Mouse (Mus musculus): ENCODE results near the gene Nit1. TPM values are rescaled to one million over a fixed set of nuclear protein-coding genes. Genes with fewer than 3 reads are reported as not detected.
A peak's percentile ranks its signal among the peaks of the same experiment; 100 is the strongest.

The Nit1 gene
- polyA plus RNA-seq (2015; fragmentation: Nextera tagmentation; extraction: Ambion mirVana): 38.3 and 42.6 TPM in 2 replicates

DNA sequence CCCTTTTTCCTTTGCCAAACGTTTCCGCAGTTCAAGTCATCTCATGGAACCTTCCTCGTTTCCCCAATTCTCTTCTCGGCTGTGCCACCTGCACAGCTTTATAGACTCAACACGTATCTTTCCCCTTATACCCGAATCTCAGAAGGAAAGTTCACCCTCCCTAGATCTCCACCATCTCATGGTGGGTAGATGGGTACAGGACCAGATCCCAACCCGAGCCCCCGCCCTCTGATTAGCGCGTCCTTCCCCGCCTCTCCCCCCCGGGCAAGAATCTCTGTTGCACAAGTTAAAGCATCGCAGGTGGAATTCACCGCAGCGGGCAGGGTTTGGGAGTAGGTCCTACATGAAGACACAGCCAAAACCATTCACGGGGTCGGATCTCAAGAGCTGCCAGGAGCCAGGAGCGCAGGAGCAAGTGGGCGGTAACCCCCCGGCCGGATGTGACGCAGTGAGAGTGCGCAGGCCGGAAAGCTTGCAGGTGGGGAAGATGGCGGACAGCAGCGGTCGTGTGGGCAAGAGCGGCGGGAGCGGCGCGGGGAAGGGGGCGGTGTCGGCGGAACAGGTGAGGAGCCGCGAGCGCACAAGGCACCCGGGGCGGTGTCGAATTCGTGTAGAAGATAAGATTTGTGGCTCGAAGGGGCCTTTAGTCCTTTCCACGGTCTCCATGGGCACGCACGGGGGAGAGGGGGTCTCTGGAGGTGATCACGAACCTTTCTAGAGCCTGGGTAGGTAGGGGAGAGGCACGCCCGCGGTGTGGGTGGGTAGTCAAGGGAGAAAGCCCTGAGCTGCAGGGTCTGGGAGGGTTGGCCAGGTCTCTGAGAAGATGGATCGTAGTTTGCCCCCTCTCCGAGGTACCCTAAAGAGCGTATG, at the start of gene Nit1, which contains the start of gene Pfdn2:
Nit1 (minus strand) TSS at position 422 of the 870 bp plus-strand sequence.
Pfdn2 (plus strand) TSS at position 446 of the 870 bp plus-strand sequence.
- Histone ChIP-seq H3K9me3 (0 out of 2 replicates have a peak, but pooled peaks cover 4% of the 10 kb centered on the region), H3K4me1 (peaks cover 24% of the 10 kb centered on the region; the same call in 1 of the 2 replicates), H3K27ac (peak within 1 kb of the TSS; percentile 70), H3K9ac (peak within 1 kb of the TSS; percentile 84), H3K4me2 (peak within 1 kb of the TSS; percentile 73), H3K36me3 (peaks cover 30% of the 10 kb centered on the region), H3K4me3 (peak within 1 kb of the TSS; percentile 95), H3K27me3 (no peaks in the 10 kb centered on the region)
- peak; percentile 92 for ATAC-seq (ENCODE audit: borderline replicate concordance, extremely low read depth, low FRiP score, low TSS enrichment)
- WGBS: under 1% methylated on average over 53 of the region's 53 CpGs

DNA sequence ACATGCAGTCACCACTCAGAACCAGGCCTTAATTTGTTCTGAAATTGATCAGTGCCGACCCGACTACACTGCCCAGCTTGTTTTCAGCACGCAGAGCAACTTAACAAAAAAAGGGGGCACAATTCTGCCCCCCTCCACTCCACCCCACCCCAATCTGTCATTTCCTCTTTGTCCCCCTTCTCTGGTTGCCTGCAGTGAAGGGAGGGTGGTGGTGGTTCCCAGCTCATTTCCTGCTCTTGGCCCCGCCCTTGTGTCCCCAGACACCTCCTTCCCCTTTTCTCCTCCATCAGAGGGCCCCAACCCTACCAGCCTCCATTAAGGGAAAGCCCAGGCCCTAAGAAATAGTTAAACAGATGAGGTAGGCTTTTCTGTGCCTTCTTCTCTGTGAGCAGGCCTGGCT, 44.7 kb upstream of the Nit1 start:
- H3K4me2 ChIP-seq: no peak overlapping the region
- no peaks in the 10 kb centered on the region for H3K36me3 ChIP-seq
- H3K27me3 ChIP-seq: no peaks in the 10 kb centered on the region
- no peaks in the 10 kb centered on the region for H3K4me1 ChIP-seq
- 61% methylated on average over 4 of the region's 4 CpGs for WGBS
- H3K9ac ChIP-seq: no peak overlapping the region
- no peak overlapping the region for H3K27ac ChIP-seq
- ATAC-seq (ENCODE audit: borderline replicate concordance, extremely low read depth, low FRiP score, low TSS enrichment): no peak
- H3K9me3 ChIP-seq: no peaks in the 10 kb centered on the region
- no peak overlapping the region for H3K4me3 ChIP-seq

DNA sequence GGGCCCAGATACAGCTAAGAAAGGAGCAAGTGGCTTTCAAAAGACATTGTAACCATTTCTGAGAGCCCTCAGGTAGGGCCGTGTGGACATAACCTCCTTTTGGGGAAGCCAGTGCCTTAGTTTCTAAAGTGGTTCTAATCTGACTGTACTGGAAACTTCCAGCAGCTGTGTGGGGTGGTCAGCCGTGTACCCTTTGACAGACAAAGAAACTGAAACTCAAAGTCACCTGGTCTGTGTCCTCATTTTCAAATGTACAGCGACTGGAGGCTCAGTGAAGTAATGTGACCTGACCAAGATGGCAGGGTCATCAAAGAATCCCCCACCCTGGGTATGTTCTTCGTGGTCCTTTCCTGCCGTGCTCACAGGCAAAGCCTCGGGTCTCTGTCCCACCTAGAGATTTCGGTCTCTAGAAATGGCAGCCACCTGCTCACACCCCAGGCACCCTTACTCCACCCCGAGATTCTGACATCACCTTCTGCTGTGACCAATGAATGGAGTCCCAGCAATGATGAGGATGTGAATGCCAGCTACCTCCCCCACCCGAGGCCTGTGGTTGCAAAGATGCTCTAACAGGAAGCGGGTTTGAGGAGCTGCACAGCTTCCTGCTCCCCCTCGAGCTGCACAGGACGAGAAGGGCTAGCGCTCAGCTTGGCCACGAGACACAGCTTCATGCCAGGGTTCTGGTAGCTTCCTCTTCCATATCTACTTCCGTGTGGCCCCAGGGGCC, 43.1 kb upstream of the Nit1 start, which contains the start of gene Arhgap30:
Arhgap30 (plus strand) TSS at position 579 of the 727 bp plus-strand sequence.
- Histone ChIP-seq H3K9me3 (no peaks in the 10 kb centered on the region), H3K36me3 (no peaks in the 10 kb centered on the region), H3K4me1 (no peaks in the 10 kb centered on the region), H3K9ac (no peak within 1 kb of the TSS), H3K4me3 (0 out of 2 replicates have a peak within 1 kb of the TSS, but pooled peaks have one; percentile 12), H3K4me2 (no peak within 1 kb of the TSS), H3K27ac (no peak within 1 kb of the TSS; the same call in 1 of the 2 replicates), H3K27me3 (no peaks in the 10 kb centered on the region)
- WGBS: 72% methylated on average over 15 of the region's 15 CpGs
- ATAC-seq (ENCODE audit: borderline replicate concordance, extremely low read depth, low FRiP score, low TSS enrichment): 0 out of 2 replicates have a peak, but pooled peaks have one; percentile 11

DNA sequence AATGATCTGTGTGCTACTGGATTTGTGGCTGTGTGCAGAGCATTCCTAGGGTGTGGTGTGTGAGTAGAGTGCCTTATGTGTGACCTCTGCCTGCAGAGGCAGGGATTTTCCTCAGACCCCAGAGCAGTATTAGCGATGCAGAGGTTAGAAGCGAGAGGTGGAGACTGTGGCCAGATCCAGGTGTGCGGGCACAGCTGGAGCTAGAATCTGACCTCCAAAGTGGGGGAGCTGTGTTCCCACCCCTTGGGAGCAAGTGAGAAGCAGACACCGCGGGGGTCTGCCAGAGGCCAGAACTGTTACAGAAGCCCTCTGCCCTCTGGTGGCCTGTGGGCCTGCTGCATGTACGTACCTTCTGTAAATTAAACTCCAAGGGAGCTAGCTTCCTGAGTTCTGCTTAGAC, 41.7 kb upstream of the Nit1 start:
- H3K9ac ChIP-seq: no peak overlapping the region
- H3K27ac ChIP-seq: no peak overlapping the region
- H3K36me3 ChIP-seq: no peaks in the 10 kb centered on the region
- no peaks in the 10 kb centered on the region for H3K9me3 ChIP-seq
- no peaks in the 10 kb centered on the region for H3K4me1 ChIP-seq
- 18% methylated on average over 6 of the region's 6 CpGs for WGBS
- no peaks in the 10 kb centered on the region for H3K27me3 ChIP-seq
- H3K4me2 ChIP-seq: no peak overlapping the region
- ATAC-seq (ENCODE audit: borderline replicate concordance, extremely low read depth, low FRiP score, low TSS enrichment): no peak
- no peak overlapping the region for H3K4me3 ChIP-seq

DNA sequence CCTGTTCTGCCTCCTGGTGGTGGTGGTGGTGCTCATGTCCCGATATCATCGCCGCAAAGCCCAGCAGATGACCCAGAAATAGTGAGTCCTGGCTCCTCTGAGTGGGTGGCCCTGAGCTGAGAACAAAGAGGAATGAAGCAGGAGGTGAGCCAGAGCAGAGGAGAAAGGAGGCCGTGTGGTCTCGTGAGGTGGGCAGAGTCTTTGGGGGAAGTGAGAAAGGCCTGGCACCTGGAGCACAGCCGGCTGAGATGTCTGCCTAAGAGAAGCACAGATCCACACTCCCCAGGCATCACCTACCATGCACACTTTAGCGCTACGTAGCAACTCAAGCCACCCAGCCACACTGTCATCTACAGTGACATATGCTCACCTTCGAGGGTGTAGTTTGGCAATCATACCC, 39.7 kb upstream of the Nit1 start:
- Histone ChIP-seq H3K9me3 (no peaks in the 10 kb centered on the region), H3K27ac (no peak overlapping the region), H3K36me3 (no peaks in the 10 kb centered on the region), H3K4me1 (peaks cover 3% of the 10 kb centered on the region), H3K27me3 (peaks cover 9% of the 10 kb centered on the region), H3K4me3 (no peak overlapping the region), H3K9ac (no peak overlapping the region), H3K4me2 (no peak overlapping the region)
- ATAC-seq (ENCODE audit: borderline replicate concordance, extremely low read depth, low FRiP score, low TSS enrichment): no peak
- 58% methylated on average over 9 of the region's 9 CpGs for WGBS

DNA sequence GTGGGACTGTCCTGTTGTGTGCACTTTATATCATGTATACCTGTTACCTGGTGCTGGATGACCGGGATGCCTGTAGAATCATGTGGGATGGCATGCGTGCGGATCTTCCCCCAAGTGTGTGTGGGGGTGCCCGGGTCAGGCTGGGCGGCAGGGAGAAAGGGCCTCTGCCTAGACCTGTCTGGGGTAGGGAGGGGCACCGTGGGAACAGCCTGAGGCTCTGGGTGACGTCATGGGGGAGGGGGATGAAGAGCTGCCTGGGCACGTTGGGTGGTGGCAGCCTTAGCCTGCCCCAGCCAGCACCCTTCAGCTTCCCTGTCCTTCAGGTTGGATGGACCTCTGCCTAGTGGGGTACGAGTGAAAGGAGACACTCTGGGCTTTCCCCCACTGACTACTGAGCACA, 38.9 kb upstream of the Nit1 start:
- Histone ChIP-seq H3K9me3 (no peaks in the 10 kb centered on the region), H3K4me3 (no peak overlapping the region), H3K36me3 (no peaks in the 10 kb centered on the region), H3K27me3 (peaks cover 17% of the 10 kb centered on the region), H3K9ac (no peak overlapping the region), H3K4me1 (peaks cover 11% of the 10 kb centered on the region), H3K4me2 (no peak overlapping the region), H3K27ac (no peak overlapping the region)
- no peak for ATAC-seq (ENCODE audit: borderline replicate concordance, extremely low read depth, low FRiP score, low TSS enrichment)
- 55% methylated on average over 9 of the region's 9 CpGs for WGBS

DNA sequence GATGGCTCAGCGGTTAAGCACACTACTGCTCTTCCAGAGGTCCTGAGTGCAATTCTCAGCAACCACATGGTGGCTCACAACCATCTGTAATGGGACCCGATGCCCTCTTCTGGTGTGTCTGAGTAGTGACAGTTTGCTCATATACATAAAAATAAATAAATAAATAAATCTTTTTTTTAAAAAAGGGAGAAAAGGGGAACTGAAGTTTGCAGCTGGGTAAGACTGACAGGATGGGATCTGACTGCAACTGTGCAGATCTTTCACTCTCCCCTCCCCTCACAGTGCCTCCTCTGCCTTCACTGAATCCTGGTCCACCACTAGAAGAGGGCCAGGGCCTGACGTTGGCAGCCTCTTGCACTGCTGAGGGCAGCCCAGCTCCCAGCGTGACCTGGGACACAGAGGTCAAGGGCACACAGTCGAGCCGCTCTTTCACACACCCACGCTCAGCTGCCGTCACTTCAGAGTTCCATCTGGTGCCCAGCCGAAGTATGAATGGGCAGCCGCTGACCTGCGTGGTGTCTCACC, 36.7 kb upstream of the Nit1 start:
- Histone ChIP-seq H3K4me2 (no peak overlapping the region), H3K27ac (no peak overlapping the region), H3K27me3 (peaks cover 19% of the 10 kb centered on the region), H3K9ac (no peak overlapping the region), H3K4me1 (peaks cover 11% of the 10 kb centered on the region), H3K36me3 (no peaks in the 10 kb centered on the region), H3K4me3 (no peak overlapping the region), H3K9me3 (no peaks in the 10 kb centered on the region)
- WGBS: 73% methylated on average over 11 of the region's 11 CpGs
- ATAC-seq (ENCODE audit: borderline replicate concordance, extremely low read depth, low FRiP score, low TSS enrichment): no peak

DNA sequence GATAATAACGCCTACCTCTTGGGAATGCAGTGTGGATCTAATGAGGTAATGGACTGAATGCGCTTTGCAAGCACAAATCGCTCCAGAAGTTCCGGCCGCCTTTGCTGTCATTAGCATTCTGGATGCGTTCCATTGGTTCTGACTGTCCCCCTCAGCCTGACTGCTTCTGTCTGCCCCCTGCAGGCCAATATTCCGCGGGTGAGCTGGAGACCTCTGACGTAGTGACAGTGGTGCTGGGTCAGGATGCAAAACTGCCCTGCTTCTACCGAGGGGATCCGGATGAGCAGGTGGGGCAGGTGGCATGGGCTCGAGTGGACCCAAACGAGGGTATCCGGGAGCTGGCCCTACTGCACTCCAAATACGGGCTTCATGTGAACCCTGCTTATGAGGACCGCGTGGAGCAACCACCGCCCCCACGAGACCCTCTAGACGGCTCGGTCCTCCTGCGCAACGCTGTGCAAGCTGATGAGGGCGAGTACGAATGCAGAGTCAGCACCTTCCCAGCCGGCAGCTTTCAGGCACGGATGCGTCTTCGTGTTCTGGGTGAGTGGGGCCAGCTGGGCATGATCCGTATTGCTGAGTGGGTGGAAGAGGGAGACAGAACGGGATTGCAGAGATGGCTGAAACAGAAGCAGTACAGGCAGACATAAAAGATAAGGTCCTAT, 34.6 kb upstream of the Nit1 start:
- WGBS: 2% methylated on average over 31 of the region's 31 CpGs
- peak overlapping the region; percentile 18; the same call in 1 of the 2 replicates for H3K4me3 ChIP-seq
- H3K27ac ChIP-seq: no peak overlapping the region
- peak overlapping the region; percentile 60 for H3K4me2 ChIP-seq
- ATAC-seq (ENCODE audit: borderline replicate concordance, extremely low read depth, low FRiP score, low TSS enrichment): peak; percentile 62; the same call in 1 of the 2 replicates
- H3K36me3 ChIP-seq: no peaks in the 10 kb centered on the region
- H3K4me1 ChIP-seq: peaks cover 18% of the 10 kb centered on the region
- H3K9me3 ChIP-seq: no peaks in the 10 kb centered on the region
- H3K9ac ChIP-seq: no peak overlapping the region
- H3K27me3 ChIP-seq: peaks cover 19% of the 10 kb centered on the region

DNA sequence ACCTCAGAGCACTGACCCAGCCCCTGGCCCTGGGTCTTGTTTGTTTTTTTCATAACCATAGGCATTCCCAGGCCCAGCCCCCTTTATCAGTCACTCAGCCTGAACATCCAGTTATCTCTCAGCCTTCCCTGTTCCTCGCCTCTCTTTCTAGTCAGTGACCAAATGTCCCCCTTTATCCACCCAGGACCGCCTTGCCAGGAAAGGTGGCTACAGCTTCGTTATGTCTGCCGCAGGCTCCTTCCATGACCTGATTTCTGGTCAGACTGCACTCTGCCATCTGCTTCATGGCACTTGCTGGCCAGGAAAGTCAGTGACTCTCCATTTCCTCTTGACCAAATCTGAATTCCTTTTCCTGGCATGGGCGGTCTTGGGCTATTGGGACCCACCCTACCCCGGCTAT, 32.9 kb upstream of the Nit1 start:
- peaks cover 30% of the 10 kb centered on the region for H3K4me1 ChIP-seq
- H3K4me2 ChIP-seq: no peak overlapping the region
- no peaks in the 10 kb centered on the region for H3K9me3 ChIP-seq
- H3K27me3 ChIP-seq: peaks cover 19% of the 10 kb centered on the region
- 76% methylated on average over 6 of the region's 6 CpGs for WGBS
- no peak for ATAC-seq (ENCODE audit: borderline replicate concordance, extremely low read depth, low FRiP score, low TSS enrichment)
- no peak overlapping the region for H3K27ac ChIP-seq
- H3K9ac ChIP-seq: no peak overlapping the region
- no peaks in the 10 kb centered on the region for H3K36me3 ChIP-seq
- no peak overlapping the region for H3K4me3 ChIP-seq

DNA sequence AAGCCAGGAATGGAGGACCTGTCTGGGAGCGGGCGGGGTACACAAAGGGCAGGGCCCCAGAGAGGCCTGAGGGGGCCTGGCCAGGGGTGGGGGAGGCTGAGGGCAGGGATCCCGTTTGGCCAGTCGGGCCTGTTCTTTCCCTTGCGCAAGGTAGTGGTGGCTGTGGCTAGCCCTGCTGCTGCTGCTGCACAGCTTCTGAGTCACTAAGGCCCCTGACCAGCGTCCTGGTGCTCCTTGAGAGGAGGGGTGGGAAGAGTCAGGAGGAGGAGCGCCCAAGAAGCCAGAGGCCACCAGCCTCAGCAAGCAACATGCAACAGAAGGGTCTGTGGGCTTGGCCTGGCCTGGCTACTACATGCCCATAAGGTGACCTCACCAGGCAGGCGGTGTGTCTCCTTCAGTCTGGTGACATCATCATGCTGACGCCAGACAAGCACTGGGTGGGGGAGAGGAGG, 30.2 kb upstream of the Nit1 start:
- H3K36me3 ChIP-seq: no peaks in the 10 kb centered on the region
- peak; percentile 48 for ATAC-seq (ENCODE audit: borderline replicate concordance, extremely low read depth, low FRiP score, low TSS enrichment)
- no peak overlapping the region for H3K9ac ChIP-seq
- 33% methylated on average over 9 of the region's 9 CpGs for WGBS
- H3K4me3 ChIP-seq: no peak overlapping the region
- H3K4me1 ChIP-seq: peaks cover 36% of the 10 kb centered on the region
- peak overlapping the region; percentile 20 for H3K27ac ChIP-seq
- H3K27me3 ChIP-seq: peaks cover 16% of the 10 kb centered on the region
- H3K4me2 ChIP-seq: no peak overlapping the region
- no peaks in the 10 kb centered on the region for H3K9me3 ChIP-seq

DNA sequence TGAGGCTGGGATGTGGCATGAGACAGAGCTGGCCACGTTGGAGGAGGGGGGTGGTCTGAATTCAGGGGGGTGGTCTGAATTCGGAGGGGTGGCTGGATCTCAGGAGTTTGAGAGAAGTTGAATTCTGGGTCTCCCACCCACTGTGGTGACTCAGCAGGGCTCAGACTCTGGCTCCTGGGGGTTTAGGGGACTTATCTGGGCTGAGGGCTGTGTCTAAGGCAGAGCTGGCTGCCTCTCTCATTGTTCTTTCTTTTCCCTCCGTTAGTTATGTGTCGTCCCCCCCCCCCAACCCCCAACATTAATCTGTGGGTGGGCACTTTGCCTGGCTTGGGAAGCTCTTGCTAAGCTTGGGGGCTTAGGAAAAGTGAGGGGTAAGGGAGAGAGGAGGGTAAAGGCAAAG, 28.5 kb upstream of the Nit1 start:
- Histone ChIP-seq H3K9ac (no peak overlapping the region), H3K9me3 (no peaks in the 10 kb centered on the region), H3K27me3 (no peaks in the 10 kb centered on the region), H3K36me3 (no peaks in the 10 kb centered on the region), H3K27ac (no peak overlapping the region), H3K4me3 (no peak overlapping the region), H3K4me2 (no peak overlapping the region), H3K4me1 (peaks cover 25% of the 10 kb centered on the region; the same call in 1 of the 2 replicates)
- no peak for ATAC-seq (ENCODE audit: borderline replicate concordance, extremely low read depth, low FRiP score, low TSS enrichment)
- WGBS: 8% methylated on average over 2 of the region's 4 CpGs

Measured in lung, embryonic 15.5 days (tissue).